Comparison of ENCODE assay signal across 11 mouse cellular contexts in the genomic region with DNA sequence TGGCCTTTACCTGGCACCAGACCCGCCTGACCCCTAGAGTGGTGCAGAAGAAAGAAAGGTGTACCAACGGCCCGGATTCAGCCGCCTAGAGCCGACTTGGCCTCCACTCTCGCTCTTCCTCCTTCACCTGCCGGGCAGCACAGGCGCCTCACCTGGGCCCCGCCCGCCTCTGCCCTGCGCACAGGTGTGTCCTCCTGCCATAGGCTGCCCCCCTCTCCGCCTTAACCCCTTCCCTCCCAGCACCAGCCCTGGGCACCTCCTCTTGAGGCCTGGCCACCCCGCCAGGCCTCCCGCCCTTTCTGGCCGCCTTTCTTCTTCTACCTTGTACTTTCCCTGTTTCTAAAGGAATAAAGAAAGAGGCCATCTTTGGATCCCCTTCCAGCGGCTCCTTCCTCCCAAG. TPM values are rescaled to one million over a fixed set of nuclear protein-coding genes. Genes with fewer than 3 reads are reported as not detected.
DNase-seq lines count a peak whose midpoint lies in the region; ATAC-seq and TF ChIP-seq lines count a peak whose summit lies in the region.
"Had no signal": no experiment of that assay in that cellular context is flagged by ENCODE, and none has a peak within 500 bp of the region (broad histone marks: within the 10 kb centered on the region; RNA-seq: fewer than 3 reads in every experiment).

No protein-coding gene starts in this region.

- H3K36me3 ChIP-seq in midbrain, embryonic 11.5 days (ENCODE audit: control insufficient read depth, insufficient read depth, low read length), result peaks cover 4% of the 10 kb centered on the region; the same call in 1 of the 2 replicates
- peaks cover 21% of the 10 kb centered on the region for H3K36me3 ChIP-seq in midbrain, postnatal 0 days (ENCODE audit: insufficient read depth, low read length)
- H3K36me3 ChIP-seq in intestine, embryonic 16.5 days (ENCODE audit: control insufficient read depth, insufficient read depth, low read length), result peaks cover 7% of the 10 kb centered on the region
- H3K36me3 ChIP-seq in limb, embryonic 15.5 days, result peaks cover 42% of the 10 kb centered on the region
- peaks cover 16% of the 10 kb centered on the region for H3K36me3 ChIP-seq in stomach, postnatal 0 days (ENCODE audit: control insufficient read depth, insufficient read depth, low read length)

- no peaks in the 10 kb centered on the region for H3K27me3 ChIP-seq in midbrain, embryonic 11.5 days (ENCODE audit: control insufficient read depth, insufficient read depth, low read length)
- no peaks in the 10 kb centered on the region for H3K27me3 ChIP-seq in midbrain, postnatal 0 days (ENCODE audit: insufficient read depth, low read length)
- no peaks in the 10 kb centered on the region for H3K27me3 ChIP-seq in intestine, embryonic 16.5 days (replicated peaks; ENCODE audit: control insufficient read depth, insufficient read depth, low read length)
- H3K27me3 ChIP-seq in limb, embryonic 15.5 days, result no peaks in the 10 kb centered on the region
- H3K27me3 ChIP-seq in stomach, postnatal 0 days (ENCODE audit: control insufficient read depth, insufficient read depth, low read length), result no peaks in the 10 kb centered on the region
- H3K27me3 ChIP-seq: Patski had no signal

- TF ChIP-seq CTCF in midbrain, postnatal 0 days (IDR thresholded peaks at IDR 0.05), result no peak
- TF ChIP-seq CTCF in stomach, postnatal 0 days (IDR thresholded peaks at IDR 0.05; ENCODE audit: low read depth), result no peak

- peak; percentile 84 for DNase-seq in midbrain, embryonic 11.5 days (ENCODE audit: low spot score, missing footprints)
- no peak for DNase-seq in midbrain, postnatal 0 days (ENCODE audit: low spot score)
- peak; percentile 97 for DNase-seq in stomach, postnatal 0 days (ENCODE audit: low spot score)
- no peak for DNase-seq in thymus, adult 18-20 months
- no peak for DNase-seq in layer of hippocampus, postnatal 25 days (ENCODE audit: extremely low spot score in 1 of 2, low spot score in 1 of 2)
- no peak for DNase-seq in right cerebral cortex, adult 18-20 months
- DNase-seq: cerebellum, adult 18-20 months had no signal

- TF ChIP-seq EP300 in stomach, postnatal 0 days (optimal IDR thresholded peaks at IDR 0.05), result no peak

- H3K4me2 ChIP-seq in midbrain, embryonic 11.5 days, result no peak overlapping the region
- no peak overlapping the region for H3K4me2 ChIP-seq in midbrain, postnatal 0 days (ENCODE audit: low read depth, low read length, poor library complexity, severe bottlenecking)
- peak overlapping the region; percentile 49 for H3K4me2 ChIP-seq in intestine, embryonic 16.5 days (ENCODE audit: low read depth, low read length)
- peak overlapping the region; percentile 17; the same call in 1 of the 2 replicates for H3K4me2 ChIP-seq in limb, embryonic 15.5 days
- H3K4me2 ChIP-seq in stomach, postnatal 0 days (replicated peaks; ENCODE audit: low read depth), result peak overlapping the region; percentile 61

- H3K9me3 ChIP-seq in midbrain, embryonic 11.5 days (ENCODE audit: control insufficient read depth, low read length), result no peaks in the 10 kb centered on the region
- H3K9me3 ChIP-seq in midbrain, postnatal 0 days (ENCODE audit: low read length), result no peaks in the 10 kb centered on the region
- H3K9me3 ChIP-seq in intestine, embryonic 16.5 days (ENCODE audit: control insufficient read depth, low read length), result no peaks in the 10 kb centered on the region
- H3K9me3 ChIP-seq in limb, embryonic 15.5 days, result no peaks in the 10 kb centered on the region
- H3K9me3 ChIP-seq in stomach, postnatal 0 days (ENCODE audit: control insufficient read depth, low read length), result no peaks in the 10 kb centered on the region

- no peak overlapping the region for H3K4me3 ChIP-seq in midbrain, embryonic 11.5 days (ENCODE audit: low read depth, low read length)
- H3K4me3 ChIP-seq in midbrain, postnatal 0 days (ENCODE audit: low read depth, low read length), result no peak overlapping the region
- peak overlapping the region; percentile 59 for H3K4me3 ChIP-seq in intestine, embryonic 16.5 days (ENCODE audit: low read length)
- H3K4me3 ChIP-seq in limb, embryonic 15.5 days, result peak overlapping the region; percentile 34
- H3K4me3 ChIP-seq in stomach, postnatal 0 days (ENCODE audit: low read depth, low read length), result peak overlapping the region; percentile 51

- H3K27ac ChIP-seq in midbrain, embryonic 11.5 days (ENCODE audit: low read depth, low read length), result no peak overlapping the region
- no peak overlapping the region for H3K27ac ChIP-seq in midbrain, postnatal 0 days (ENCODE audit: low read depth, low read length)
- H3K27ac ChIP-seq in intestine, embryonic 16.5 days (ENCODE audit: low read length), result peak overlapping the region; percentile 93
- H3K27ac ChIP-seq in limb, embryonic 15.5 days, result peak overlapping the region; percentile 48; the same call in 1 of the 2 replicates
- peak overlapping the region; percentile 95 for H3K27ac ChIP-seq in stomach, postnatal 0 days (replicated peaks)
- H3K27ac ChIP-seq: macrophage had no signal

- 67% methylated on average over 16 of the region's 16 CpGs for WGBS in midbrain, embryonic 11.5 days
- 66% methylated on average over 15 of the region's 16 CpGs for WGBS in midbrain, postnatal 0 days
- 43% methylated on average over 16 of the region's 16 CpGs for WGBS in intestine, embryonic 16.5 days
- 48% methylated on average over 16 of the region's 16 CpGs for WGBS in limb, embryonic 15.5 days
- 53% methylated on average over 14 of the region's 16 CpGs for WGBS in stomach, postnatal 0 days

- no peak overlapping the region for H3K9ac ChIP-seq in midbrain, embryonic 11.5 days (ENCODE audit: low read length)
- no peak overlapping the region for H3K9ac ChIP-seq in midbrain, postnatal 0 days (replicated peaks; ENCODE audit: low read length, poor library complexity, severe bottlenecking)
- H3K9ac ChIP-seq in intestine, embryonic 16.5 days (ENCODE audit: low read depth, low read length), result peak overlapping the region; percentile 80
- H3K9ac ChIP-seq in limb, embryonic 15.5 days, result peak overlapping the region; percentile 5; the same call in 1 of the 2 replicates
- H3K9ac ChIP-seq in stomach, postnatal 0 days (ENCODE audit: low read length), result peak overlapping the region; percentile 77

- ATAC-seq in midbrain, embryonic 11.5 days (ENCODE audit: low FRiP score), result no peak
- no peak for ATAC-seq in midbrain, postnatal 0 days (ENCODE audit: low FRiP score)
- ATAC-seq in intestine, embryonic 16.5 days, result peak; percentile 82
- no peak for ATAC-seq in limb, embryonic 15.5 days (ENCODE audit: insufficient number of reproducible peaks, low FRiP score, low TSS enrichment, low read depth)
- ATAC-seq in stomach, postnatal 0 days (ENCODE audit: low FRiP score, low TSS enrichment), result peak; percentile 91
- ATAC-seq: Patski had no signal

- no peaks in the 10 kb centered on the region for H3K4me1 ChIP-seq in midbrain, embryonic 11.5 days (ENCODE audit: control insufficient read depth, insufficient read depth, low read length)
- no peaks in the 10 kb centered on the region for H3K4me1 ChIP-seq in midbrain, postnatal 0 days (ENCODE audit: insufficient read depth, low read length)
- H3K4me1 ChIP-seq in intestine, embryonic 16.5 days (ENCODE audit: control insufficient read depth, insufficient read depth, low read length), result peaks cover 10% of the 10 kb centered on the region
- H3K4me1 ChIP-seq in limb, embryonic 15.5 days, result peaks cover 13% of the 10 kb centered on the region
- H3K4me1 ChIP-seq in stomach, postnatal 0 days (replicated peaks; ENCODE audit: control insufficient read depth, insufficient read depth), result 0 out of 2 replicates have a peak, but pooled peaks cover 3% of the 10 kb centered on the region

RNA-seq across cellular contexts. Expression of gene Phb2, which starts 6.6 kb away (rescaled TPM):
- polyA plus RNA-seq in midbrain, embryonic 11.5 days (2014; fragmentation: Nextera tagmentation; extraction: Ambion mirVana), result 343 and 353 TPM in 2 replicates
- 197 and 230 TPM in 2 replicates for total RNA-seq in midbrain, postnatal 0 days (2014; rRNA removed)
- 265 and 269 TPM in 2 replicates for polyA plus RNA-seq in midbrain, postnatal 0 days (2015; fragmentation: Nextera tagmentation; extraction: Ambion mirVana)
- polyA plus RNA-seq in intestine, embryonic 16.5 days (2015; fragmentation: Nextera tagmentation; extraction: Ambion mirVana), result 471 and 489 TPM in 2 replicates
- polyA plus RNA-seq in limb, embryonic 15.5 days (2015; fragmentation: Nextera tagmentation; extraction: Ambion mirVana), result 285 and 312 TPM in 2 replicates
- polyA plus RNA-seq in stomach, postnatal 0 days (2015; fragmentation: Nextera tagmentation; extraction: Ambion mirVana), result 230 and 237 TPM in 2 replicates
- total RNA-seq in layer of hippocampus, postnatal 25 days (2021), result 100 to 1,000 TPM; 120 to 124 TPM

RNA-seq across cellular contexts. Expression of gene Emg1, which starts 6.7 kb away (rescaled TPM):
- polyA plus RNA-seq in midbrain, embryonic 11.5 days (2014; fragmentation: Nextera tagmentation; extraction: Ambion mirVana), result 215 and 219 TPM in 2 replicates
- total RNA-seq in midbrain, postnatal 0 days (2014; rRNA removed), result 75.6 and 99.9 TPM in 2 replicates
- polyA plus RNA-seq in midbrain, postnatal 0 days (2015; fragmentation: Nextera tagmentation; extraction: Ambion mirVana), result 87.2 and 89.8 TPM in 2 replicates
- polyA plus RNA-seq in intestine, embryonic 16.5 days (2015; fragmentation: Nextera tagmentation; extraction: Ambion mirVana), result 202 and 222 TPM in 2 replicates
- polyA plus RNA-seq in limb, embryonic 15.5 days (2015; fragmentation: Nextera tagmentation; extraction: Ambion mirVana), result 164 and 183 TPM in 2 replicates
- polyA plus RNA-seq in stomach, postnatal 0 days (2015; fragmentation: Nextera tagmentation; extraction: Ambion mirVana), result 93.9 and 94.8 TPM in 2 replicates
- total RNA-seq in layer of hippocampus, postnatal 25 days (2021), result 10 to 100 TPM; 51.3 to 54.4 TPM

RNA-seq across cellular contexts. Expression of gene Ptpn6, which starts 19.8 kb away (rescaled TPM):
- 5.1 and 6.3 TPM in 2 replicates for polyA plus RNA-seq in midbrain, embryonic 11.5 days (2014; fragmentation: Nextera tagmentation; extraction: Ambion mirVana)
- 2.3 and 3.4 TPM in 2 replicates for total RNA-seq in midbrain, postnatal 0 days (2014; rRNA removed)
- 3.2 and 4.0 TPM in 2 replicates for polyA plus RNA-seq in midbrain, postnatal 0 days (2015; fragmentation: Nextera tagmentation; extraction: Ambion mirVana)
- polyA plus RNA-seq in intestine, embryonic 16.5 days (2015; fragmentation: Nextera tagmentation; extraction: Ambion mirVana), result 20.4 and 22.5 TPM in 2 replicates
- polyA plus RNA-seq in limb, embryonic 15.5 days (2015; fragmentation: Nextera tagmentation; extraction: Ambion mirVana), result 17.4 and 17.8 TPM in 2 replicates
- polyA plus RNA-seq in stomach, postnatal 0 days (2015; fragmentation: Nextera tagmentation; extraction: Ambion mirVana), result 13.1 and 15.8 TPM in 2 replicates
- total RNA-seq in layer of hippocampus, postnatal 25 days (2021), result 1 to 10 TPM; 2.9 to 4.0 TPM

RNA-seq across cellular contexts. Expression of gene Grcc10, which starts 22.5 kb away (rescaled TPM):
- 532 and 550 TPM in 2 replicates for polyA plus RNA-seq in midbrain, embryonic 11.5 days (2014; fragmentation: Nextera tagmentation; extraction: Ambion mirVana)
- total RNA-seq in midbrain, postnatal 0 days (2014; rRNA removed), result 244 and 246 TPM in 2 replicates
- polyA plus RNA-seq in midbrain, postnatal 0 days (2015; fragmentation: Nextera tagmentation; extraction: Ambion mirVana), result 710 and 723 TPM in 2 replicates
- polyA plus RNA-seq in intestine, embryonic 16.5 days (2015; fragmentation: Nextera tagmentation; extraction: Ambion mirVana), result 309 and 334 TPM in 2 replicates
- polyA plus RNA-seq in limb, embryonic 15.5 days (2015; fragmentation: Nextera tagmentation; extraction: Ambion mirVana), result 356 and 402 TPM in 2 replicates
- 292 and 310 TPM in 2 replicates for polyA plus RNA-seq in stomach, postnatal 0 days (2015; fragmentation: Nextera tagmentation; extraction: Ambion mirVana)
- 100 to 1,000 TPM; 350 to 372 TPM for total RNA-seq in layer of hippocampus, postnatal 25 days (2021)

RNA-seq across cellular contexts. Expression of gene Gm45234, which starts 37.1 kb away (rescaled TPM):
- not detected in 2 replicates for polyA plus RNA-seq in midbrain, embryonic 11.5 days (2014; fragmentation: Nextera tagmentation; extraction: Ambion mirVana)
- total RNA-seq in midbrain, postnatal 0 days (2014; rRNA removed), result not detected in 2 replicates
- polyA plus RNA-seq in midbrain, postnatal 0 days (2015; fragmentation: Nextera tagmentation; extraction: Ambion mirVana), result not detected in 2 replicates
- not detected in 2 replicates for polyA plus RNA-seq in intestine, embryonic 16.5 days (2015; fragmentation: Nextera tagmentation; extraction: Ambion mirVana)
- 0.10 TPM in 1 of 2 replicates, not detected in the other for polyA plus RNA-seq in limb, embryonic 15.5 days (2015; fragmentation: Nextera tagmentation; extraction: Ambion mirVana)
- not detected in 2 replicates for polyA plus RNA-seq in stomach, postnatal 0 days (2015; fragmentation: Nextera tagmentation; extraction: Ambion mirVana)
- under 1 TPM in 1 of 2 experiments, not detected in 1; 0.71 TPM for total RNA-seq in layer of hippocampus, postnatal 25 days (2021)
- polyA plus RNA-seq: macrophage had no signal

Comparison
In these comparisons a context has a peak if more than half of its experiments do, and no peak if none do; other contexts are left out.
1. DNase-seq: peak in midbrain, embryonic 11.5 days (single experiment) and stomach, postnatal 0 days (single experiment); none in midbrain, postnatal 0 days (single experiment), thymus, adult 18-20 months (0 of 2), layer of hippocampus, postnatal 25 days (0 of 2) and right cerebral cortex, adult 18-20 months (single experiment).
2. ATAC-seq: peak in intestine, embryonic 16.5 days (single experiment) and stomach, postnatal 0 days (single experiment); none in midbrain, embryonic 11.5 days (single experiment), midbrain, postnatal 0 days (single experiment) and limb, embryonic 15.5 days (single experiment).
3. H3K27ac ChIP-seq: peak in intestine, embryonic 16.5 days (single experiment), limb, embryonic 15.5 days (single experiment) and stomach, postnatal 0 days (single experiment); none in midbrain, embryonic 11.5 days (single experiment) and midbrain, postnatal 0 days (single experiment).
4. H3K4me2 ChIP-seq: peak in intestine, embryonic 16.5 days (single experiment), limb, embryonic 15.5 days (single experiment) and stomach, postnatal 0 days (single experiment); none in midbrain, embryonic 11.5 days (single experiment) and midbrain, postnatal 0 days (single experiment).
5. H3K4me3 ChIP-seq: peak in intestine, embryonic 16.5 days (single experiment), limb, embryonic 15.5 days (single experiment) and stomach, postnatal 0 days (single experiment); none in midbrain, embryonic 11.5 days (single experiment) and midbrain, postnatal 0 days (single experiment).
6. H3K9ac ChIP-seq: peak in intestine, embryonic 16.5 days (single experiment), limb, embryonic 15.5 days (single experiment) and stomach, postnatal 0 days (single experiment); none in midbrain, embryonic 11.5 days (single experiment) and midbrain, postnatal 0 days (single experiment).